Mouse (Mus musculus) megakaryocyte, embryonic 14.5 days (primary cell): ENCODE data around the gene Kcnma1. TPM values are rescaled to one million over a fixed set of nuclear protein-coding genes. Genes with fewer than 3 reads are reported as not detected.

Experiments used
- H3K27me3 ChIP-seq: replicated peaks from 2 replicates; pipeline ENCODE3; 2012; ENCODE audit warnings: inconsistent platforms
- H3K36me3 ChIP-seq: replicated peaks from 2 replicates; pipeline ENCODE3; 2012; ENCODE audit warnings: low read length, inconsistent platforms, mixed read lengths
- H3K4me1 ChIP-seq: 2 replicates; pipeline ENCODE4 v1.6.1; 2012; ENCODE audit warnings: inconsistent platforms
- H3K4me3 ChIP-seq: replicated peaks from 2 replicates; pipeline ENCODE3; 2012; ENCODE audit warnings: moderate library complexity, mild to moderate bottlenecking, inconsistent platforms
- H3K9me3 ChIP-seq: 2 replicates; pipeline ENCODE4 v1.6.1; 2012; ENCODE audit warnings: inconsistent platforms
- FLI1 ChIP-seq: IDR thresholded peaks from 2 replicates; pipeline ENCODE4 v1.6.1; 2012; ENCODE audit warnings: low read length, inconsistent platforms, mixed read lengths
- GATA1 ChIP-seq: IDR thresholded peaks from 3 replicates; pipeline ENCODE4 v1.6.1; 2012; ENCODE audit warnings: mixed read lengths, low read length, inconsistent platforms, borderline replicate concordance
- polyA plus RNA-seq: library from polyadenylated mRNA; stranded (reverse); fragments of >175 nt; gene quantifications from 2 replicates; pipeline ENCODE4 v1.2.3, GENCODE M21; 2012; ENCODE audit warnings: low replicate concordance; ENCODE audit not compliant: insufficient read depth

Kcnma1 gene
- polyA plus RNA-seq, 1 experiment: not detected

- Histone ChIP-seq H3K36me3 (no peaks in the 10 kb centered on the region), H3K4me1 (no peaks in the 10 kb centered on the region), H3K4me3 (no peak overlapping the region), H3K27me3 (no peaks in the 10 kb centered on the region), H3K9me3 (peaks cover 6% of the 10 kb centered on the region; the same call in 1 of the 2 replicates)
- TF ChIP-seq FLI1 (no peak), GATA1 (no peak)
These were observed 255.9 kb downstream of the Kcnma1 start for GRCm38 (mm10) chr14:23758421-23758820.

- peaks cover 16% of the 10 kb centered on the region; the same call in 1 of the 2 replicates for H3K9me3 ChIP-seq
- TF ChIP-seq FLI1 (no peak), GATA1 (no peak)
- no peak overlapping the region for H3K4me3 ChIP-seq
- H3K27me3 ChIP-seq: no peaks in the 10 kb centered on the region
- no peaks in the 10 kb centered on the region for H3K4me1 ChIP-seq
- no peaks in the 10 kb centered on the region for H3K36me3 ChIP-seq
These were observed 266.3 kb downstream of the Kcnma1 start for GRCm38 (mm10) chr14:23748011-23748410.

GRCm38 (mm10) chr14:23746976-23747375 is 267.3 kb downstream of the Kcnma1 start:
- H3K4me1 ChIP-seq: no peaks in the 10 kb centered on the region
- H3K27me3 ChIP-seq: no peaks in the 10 kb centered on the region
- no peak for TF ChIP-seq FLI1
- no peak for TF ChIP-seq GATA1
- no peaks in the 10 kb centered on the region for H3K36me3 ChIP-seq
- peaks cover 16% of the 10 kb centered on the region; the same call in 1 of the 2 replicates for H3K9me3 ChIP-seq
- no peak overlapping the region for H3K4me3 ChIP-seq

GRCm38 (mm10) chr14:23741531-23741930 is 272.8 kb downstream of the Kcnma1 start:
- TF ChIP-seq FLI1 (no peak), GATA1 (no peak)
- H3K9me3 ChIP-seq: peaks cover 3% of the 10 kb centered on the region; the same call in 1 of the 2 replicates
- no peaks in the 10 kb centered on the region for H3K4me1 ChIP-seq
- H3K36me3 ChIP-seq: no peaks in the 10 kb centered on the region
- no peaks in the 10 kb centered on the region for H3K27me3 ChIP-seq
- no peak overlapping the region for H3K4me3 ChIP-seq

- no peak overlapping the region for H3K4me3 ChIP-seq
- no peaks in the 10 kb centered on the region for H3K4me1 ChIP-seq
- H3K36me3 ChIP-seq: no peaks in the 10 kb centered on the region
- H3K27me3 ChIP-seq: no peaks in the 10 kb centered on the region
- no peak for TF ChIP-seq GATA1
- TF ChIP-seq FLI1: no peak
- peaks cover 10% of the 10 kb centered on the region; the same call in 1 of the 2 replicates for H3K9me3 ChIP-seq
These were observed 280.1 kb downstream of the Kcnma1 start for GRCm38 (mm10) chr14:23734200-23734599.

GRCm38 (mm10) chr14:23729377-23729776 is 284.9 kb downstream of the Kcnma1 start:
- Histone ChIP-seq H3K27me3 (no peaks in the 10 kb centered on the region), H3K9me3 (peaks cover 7% of the 10 kb centered on the region; the same call in 1 of the 2 replicates), H3K36me3 (no peaks in the 10 kb centered on the region), H3K4me3 (no peak overlapping the region), H3K4me1 (no peaks in the 10 kb centered on the region)
- TF ChIP-seq GATA1 (no peak), FLI1 (no peak)

- no peaks in the 10 kb centered on the region for H3K36me3 ChIP-seq
- H3K27me3 ChIP-seq: no peaks in the 10 kb centered on the region
- H3K4me3 ChIP-seq: no peak overlapping the region
- TF ChIP-seq GATA1: no peak
- H3K4me1 ChIP-seq: no peaks in the 10 kb centered on the region
- peaks cover 8% of the 10 kb centered on the region; the same call in 1 of the 2 replicates for H3K9me3 ChIP-seq
These were observed 290.4 kb downstream of the Kcnma1 start for GRCm38 (mm10) chr14:23723701-23724430.

GRCm38 (mm10) chr14:23719246-23719645 is 295.0 kb downstream of the Kcnma1 start:
- Histone ChIP-seq H3K4me1 (no peaks in the 10 kb centered on the region), H3K36me3 (no peaks in the 10 kb centered on the region), H3K4me3 (no peak overlapping the region), H3K9me3 (peaks cover 18% of the 10 kb centered on the region; the same call in 1 of the 2 replicates), H3K27me3 (no peaks in the 10 kb centered on the region)
- TF ChIP-seq GATA1 (no peak), FLI1 (no peak)

GRCm38 (mm10) chr14:23718667-23719066 is 295.6 kb downstream of the Kcnma1 start:
- no peaks in the 10 kb centered on the region for H3K27me3 ChIP-seq
- H3K4me3 ChIP-seq: no peak overlapping the region
- TF ChIP-seq FLI1 (no peak), GATA1 (no peak)

GRCm38 (mm10) chr14:23714396-23715131 is 299.7 kb downstream of the Kcnma1 start:
- Histone ChIP-seq H3K27me3 (no peaks in the 10 kb centered on the region), H3K4me3 (no peak overlapping the region), H3K4me1 (no peaks in the 10 kb centered on the region), H3K9me3 (peaks cover 24% of the 10 kb centered on the region; the same call in 1 of the 2 replicates), H3K36me3 (no peaks in the 10 kb centered on the region)
- no peak for TF ChIP-seq FLI1
- TF ChIP-seq GATA1: no peak

More at GRCm38 (mm10) chr14:23718667-23719066, 295.6 kb downstream of the Kcnma1 start:
- Histone ChIP-seq H3K36me3 (no peaks in the 10 kb centered on the region), H3K9me3 (peaks cover 18% of the 10 kb centered on the region; the same call in 1 of the 2 replicates), H3K4me1 (no peaks in the 10 kb centered on the region)
